Mouse (Mus musculus) CH12.LX (cell line): ENCODE data around the gene Dph2. TPM values are rescaled to one million over a fixed set of nuclear protein-coding genes. Genes with fewer than 3 reads are reported as not detected.

Experiments
- DNase-seq: peaks from one replicate; pipeline ENCODE4 v3.0.0-alpha.2; 2013; ENCODE audit errors: extremely low read depth
- H3K27ac ChIP-seq: 2 replicates; pipeline ENCODE4 v1.5.1; 2012; ENCODE audit warnings: low read depth, mild to moderate bottlenecking, control low read depth, moderate library complexity; ENCODE audit not compliant: insufficient read depth
- H3K27me3 ChIP-seq: replicated peaks from 2 replicates; pipeline ENCODE3; 2012; ENCODE audit warnings: inconsistent platforms
- H3K36me3 ChIP-seq, 2 experiments: replicated peaks in 1 of 2; 2 replicates each; pipeline versions ENCODE3 to v1.6.1; 2012; ENCODE audit warnings: inconsistent platforms in 1 of 2, low read length in 1 of 2, mild to moderate bottlenecking in 1 of 2, mixed read lengths in 1 of 2, moderate library complexity in 1 of 2; ENCODE audit not compliant: control insufficient read depth in 1 of 2, insufficient read depth in 1 of 2
- H3K4me1 ChIP-seq, 2 experiments: 2 replicates each; pipeline ENCODE4 v1.6.1; 2012; ENCODE audit warnings: inconsistent platforms in 1 of 2, moderate library complexity in 1 of 2; ENCODE audit not compliant: insufficient read depth in 2 of 2, control insufficient read depth in 1 of 2
- H3K4me2 ChIP-seq: 2 replicates; pipeline ENCODE4 v1.6.1; 2012; ENCODE audit warnings: low read depth, mild to moderate bottlenecking, control low read depth; ENCODE audit not compliant: poor library complexity, insufficient read depth, severe bottlenecking
- H3K4me3 ChIP-seq, 3 experiments: fragments of 150-350 bp in 1 of 3; sonication (generic) in 1 of 3; replicated peaks in 1 of 3; 2 replicates each; pipeline versions ENCODE3 to v1.5.1; 2011 to 2012; ENCODE audit warnings: low read depth in 2 of 3, low read length in 2 of 3, mild to moderate bottlenecking in 2 of 3, moderate library complexity in 2 of 3, control low read depth in 1 of 3, improper control_type of control experiment in 1 of 3, inconsistent platforms in 1 of 3, mixed read lengths in 1 of 3; ENCODE audit not compliant: poor library complexity in 1 of 3
- H3K79me2 ChIP-seq: replicated peaks from 2 replicates; pipeline ENCODE4 v1.6.1; 2012; ENCODE audit warnings: mild to moderate bottlenecking, moderate library complexity; ENCODE audit not compliant: control insufficient read depth, poor library complexity, insufficient read depth, severe bottlenecking; ENCODE audit errors: extremely low read depth
- H3K9ac ChIP-seq: 2 replicates; pipeline ENCODE4 v1.6.1; 2012; ENCODE audit warnings: low read depth, mild to moderate bottlenecking, control low read depth, moderate library complexity; ENCODE audit not compliant: insufficient read depth
- H3K9me3 ChIP-seq: replicated peaks from 2 replicates; pipeline ENCODE3; 2012; ENCODE audit warnings: low read length, inconsistent platforms, mixed read lengths
- BHLHE40 ChIP-seq: IDR thresholded peaks from 2 replicates; pipeline ENCODE4 v1.6.1; 2011; ENCODE audit warnings: mild to moderate bottlenecking, low read depth, low read length, improper control_type of control experiment
- CHD1 ChIP-seq: IDR thresholded peaks from 2 replicates; pipeline ENCODE4 v1.6.1; 2012; ENCODE audit warnings: low read depth, low read length, improper control_type of control experiment, inconsistent platforms
- CTCF ChIP-seq, 2 experiments: IDR thresholded peaks in 1 of 2; conservative IDR thresholded peaks in 1 of 2; 2 replicates each; pipeline ENCODE4 v1.5.1; 2011 to 2012; ENCODE audit warnings: low read depth in 2 of 2, low read length in 2 of 2, improper control_type of control experiment in 1 of 2, inconsistent platforms in 1 of 2, mild to moderate bottlenecking in 1 of 2, moderate library complexity in 1 of 2
- E2F4 ChIP-seq: IDR thresholded peaks from 2 replicates; pipeline ENCODE4 v1.6.1; 2011; ENCODE audit warnings: low read depth, low read length, improper control_type of control experiment; ENCODE audit not compliant: insufficient replicate concordance
- ELF1 ChIP-seq: IDR thresholded peaks from 2 replicates; pipeline ENCODE4 v1.6.1; 2014; ENCODE audit warnings: low read depth, mild to moderate bottlenecking, inconsistent platforms, low read length, improper control_type of control experiment
- EP300 ChIP-seq: IDR thresholded peaks from 2 replicates; pipeline ENCODE4 v1.6.1; 2011; ENCODE audit warnings: low read length, improper control_type of control experiment
- ETS1 ChIP-seq: conservative IDR thresholded peaks from 2 replicates; pipeline ENCODE4 v1.6.1; 2012; ENCODE audit warnings: low read depth, mild to moderate bottlenecking, inconsistent platforms, low read length, improper control_type of control experiment, moderate library complexity
- GABPA ChIP-seq: IDR thresholded peaks from 2 replicates; pipeline ENCODE4 v1.6.1; 2012; ENCODE audit warnings: low read depth, low read length, improper control_type of control experiment, inconsistent platforms; ENCODE audit not compliant: insufficient replicate concordance
- HCFC1 ChIP-seq: IDR thresholded peaks from 2 replicates; pipeline ENCODE4 v1.6.1; 2012; ENCODE audit warnings: low read depth, mild to moderate bottlenecking, inconsistent platforms, low read length, improper control_type of control experiment
- IRF4 ChIP-seq: IDR thresholded peaks from 2 replicates; pipeline ENCODE4 v1.6.1; 2014; ENCODE audit warnings: low read depth, mild to moderate bottlenecking, inconsistent platforms, low read length, improper control_type of control experiment
- JUN ChIP-seq: IDR thresholded peaks from 2 replicates; pipeline ENCODE4 v1.6.1; 2011; ENCODE audit warnings: low read depth, mild to moderate bottlenecking, low read length, improper control_type of control experiment, moderate library complexity; ENCODE audit not compliant: insufficient read depth
- JUND ChIP-seq: conservative IDR thresholded peaks from 2 replicates; pipeline ENCODE4 v1.6.1; 2011; ENCODE audit warnings: low read depth, low read length, improper control_type of control experiment
- MAFK ChIP-seq: IDR thresholded peaks from 2 replicates; pipeline ENCODE4 v1.6.1; 2011; ENCODE audit warnings: low read length, improper control_type of control experiment; ENCODE audit not compliant: insufficient replicate concordance
- MAX ChIP-seq: IDR thresholded peaks from 2 replicates; pipeline ENCODE4 v1.6.1; 2011; ENCODE audit warnings: low read length, improper control_type of control experiment
- MEF2A ChIP-seq: IDR thresholded peaks from 2 replicates; pipeline ENCODE4 v1.6.1; 2014; ENCODE audit warnings: low read depth, mild to moderate bottlenecking, inconsistent platforms, low read length, improper control_type of control experiment, borderline replicate concordance
- MXI1 ChIP-seq: IDR thresholded peaks from 2 replicates; pipeline ENCODE4 v1.6.1; 2011; ENCODE audit warnings: mild to moderate bottlenecking, low read depth, low read length, improper control_type of control experiment
- NELFE ChIP-seq: IDR thresholded peaks from 2 replicates; pipeline ENCODE4 v1.6.1; 2011; ENCODE audit warnings: low read depth, low read length, improper control_type of control experiment
- NRF1 ChIP-seq: IDR thresholded peaks from 2 replicates; pipeline ENCODE4 v1.6.1; 2014; ENCODE audit warnings: low read depth, mild to moderate bottlenecking, inconsistent platforms, low read length, improper control_type of control experiment, moderate library complexity
- PAX5 ChIP-seq: IDR thresholded peaks from 2 replicates; pipeline ENCODE4 v1.6.1; 2012; ENCODE audit warnings: low read length, inconsistent platforms, mixed read lengths
- POLR2A ChIP-seq: IDR thresholded peaks from 2 replicates; pipeline ENCODE4 v1.6.1; 2011; ENCODE audit warnings: low read depth, mild to moderate bottlenecking, improper control_type of control experiment, low read length
- RCOR1 ChIP-seq: conservative IDR thresholded peaks from 2 replicates; pipeline ENCODE4 v1.6.1; 2012; ENCODE audit warnings: low read depth, mild to moderate bottlenecking, inconsistent platforms, low read length, improper control_type of control experiment
- SIN3A ChIP-seq: IDR thresholded peaks from 2 replicates; pipeline ENCODE4 v1.6.1; 2012; ENCODE audit warnings: low read length, improper control_type of control experiment, inconsistent platforms
- SMC3 ChIP-seq: IDR thresholded peaks from 2 replicates; pipeline ENCODE4 v1.6.1; 2011; ENCODE audit warnings: low read depth, low read length, improper control_type of control experiment
- TCF12 ChIP-seq: IDR thresholded peaks from 2 replicates; pipeline ENCODE4 v1.6.1; 2014; ENCODE audit warnings: low read depth, mild to moderate bottlenecking, inconsistent platforms, low read length, improper control_type of control experiment
- UBTF ChIP-seq: IDR thresholded peaks from 2 replicates; pipeline ENCODE4 v1.6.1; 2012; ENCODE audit warnings: low read depth, mild to moderate bottlenecking, inconsistent platforms, low read length, improper control_type of control experiment, moderate library complexity
- USF1 ChIP-seq: IDR thresholded peaks from 2 replicates; pipeline ENCODE4 v1.6.1; 2014; ENCODE audit warnings: low read depth, mild to moderate bottlenecking, inconsistent platforms, low read length, improper control_type of control experiment
- ZKSCAN1 ChIP-seq: IDR thresholded peaks from 2 replicates; pipeline ENCODE4 v1.6.1; 2012; ENCODE audit warnings: low read depth, inconsistent platforms, low read length, improper control_type of control experiment, borderline replicate concordance
- dilution Hi-C: fragments of 300-500 bp; cut with MboI; formaldehyde crosslinking; loops from 2 replicates; pipeline ENCODE4 v1.14.3; 2020; ENCODE audit warnings: low sequenced_read_pairs; ENCODE audit not compliant: extremely low pct_unique_long_range_greater_than_20kb, extremely low pct_ligation_motif_present
- in situ Hi-C: fragments of 300-500 bp; cut with MboI; formaldehyde crosslinking; loops from 3 replicates; pipeline ENCODE4 v1.14.3; 2019; ENCODE audit warnings: low sequenced_read_pairs, low pct_ligation_motif_present, low pct_unique_long_range_greater_than_20kb, mixed read lengths
- polyA plus RNA-seq: library from polyadenylated mRNA; unstranded; fragments of >175 nt; gene quantifications from 2 replicates; pipeline ENCODE4 v1.2.1, GENCODE M21; 2012; ENCODE audit warnings: low read depth; ENCODE audit not compliant: insufficient read length
- total RNA-seq, 2 experiments: library from RNA; depleted of rRNA; stranded (reverse); fragments of 300-350 nt in 1 of 2; fragments of >200 nt in 1 of 2; gene quantifications; 2 replicates each; pipeline ENCODE4 v1.2.3; 2012 to 2014

Gene Dph2
- total and polyA plus RNA-seq, 3 experiments = 19.8 to 21.5 (median 20.8) TPM

- Histone ChIP-seq H3K9me3 (no peaks in the 10 kb centered on the region), H3K4me3 (no peak overlapping the region), H3K27me3 (no peaks in the 10 kb centered on the region), H3K36me3 (peaks cover 42 to 82% of the 10 kb centered on the region in 2 experiments), H3K4me2 (no peak overlapping the region), H3K27ac (no peak overlapping the region), H3K79me2 (peaks cover 9% of the 10 kb centered on the region; the same call in 1 of the 2 replicates), H3K9ac (no peak overlapping the region)
- DNase-seq = no peak
- dilution Hi-C loops = no loop called here
- in situ Hi-C loops = no loop called here
- TF ChIP-seq BHLHE40 (no peak), HCFC1 (no peak), MAX (no peak), ZKSCAN1 (no peak), POLR2A (no peak), ELF1 (no peak), GABPA (no peak), MEF2A (no peak), CTCF (conservative IDR thresholded peaks at IDR 0.05 in 1 of 2, IDR thresholded peaks at IDR 0.05 in 1 of 2; ENCODE audit: low read depth in 2 of 2, low read length in 2 of 2) (no peak), USF1 (no peak), JUN (no peak), CHD1 (no peak), UBTF (no peak), RCOR1 (no peak), PAX5 (no peak), EP300 (no peak)
- TF ChIP-seq, all 38 proteins: peak for 0
- H3K4me1 ChIP-seq = peaks cover 6 to 34% of the 10 kb centered on the region in 2 experiments; a peak in 3 of 4 replicates
Observed at GRCm38 (mm10) chr4:117908834-117909453, 17.1 kb upstream of the Dph2 start.

- TF ChIP-seq MAFK (no peak), E2F4 (no peak), JUND (no peak), CTCF (conservative IDR thresholded peaks at IDR 0.05 in 1 of 2, IDR thresholded peaks at IDR 0.05 in 1 of 2; ENCODE audit: low read depth in 2 of 2, low read length in 2 of 2) (no peak), MAX (no peak), ELF1 (no peak), JUN (no peak), PAX5 (no peak), SMC3 (no peak), NRF1 (no peak), IRF4 (no peak), RCOR1 (no peak), MXI1 (no peak), ETS1 (no peak), CHD1 (no peak), TCF12 (no peak), SIN3A (no peak), EP300 (no peak), NELFE (no peak)
- TF ChIP-seq, all 38 proteins: peak for 0
- H3K79me2 ChIP-seq = no peaks in the 10 kb centered on the region
- in situ Hi-C loops (no loop called here), dilution Hi-C loops (no loop called here)
- no peak for DNase-seq
- H3K9me3 ChIP-seq = no peaks in the 10 kb centered on the region
- peaks cover 0 to 17% of the 10 kb centered on the region in 2 experiments; a peak in 2 of 4 replicates for H3K4me1 ChIP-seq
- H3K36me3 ChIP-seq = peaks cover 59 to 90% of the 10 kb centered on the region in 2 experiments
- no peaks in the 10 kb centered on the region for H3K27me3 ChIP-seq
- H3K4me3 ChIP-seq = no peak overlapping the region
- H3K4me2 ChIP-seq = no peak overlapping the region
- H3K27ac ChIP-seq = no peak overlapping the region
- H3K9ac ChIP-seq = no peak overlapping the region
Observed at GRCm38 (mm10) chr4:117906196-117906595, 14.4 kb upstream of the Dph2 start.
